19 mouse cellular contexts compared by ENCODE assay signal in the genomic region with DNA sequence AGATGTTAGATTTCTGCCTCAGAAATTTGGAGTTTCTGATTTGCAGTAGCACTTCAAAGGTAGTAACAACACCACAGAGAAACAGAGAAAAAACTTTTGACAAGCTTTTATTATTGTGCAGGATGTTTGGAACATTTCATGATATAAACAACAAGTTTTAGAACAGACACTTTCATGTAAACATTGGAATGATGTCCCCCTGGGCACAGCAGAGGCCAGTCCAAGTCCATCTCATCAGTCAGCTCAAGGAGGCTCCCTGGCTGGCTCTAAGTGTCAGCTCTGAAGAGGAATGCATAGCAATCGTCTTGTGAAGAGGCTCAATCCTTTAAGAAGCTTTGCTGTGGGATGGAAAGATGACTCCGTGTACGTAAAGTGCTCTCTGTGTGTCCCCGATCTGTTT.
"Had no signal": no experiment of that assay in that cellular context is flagged by ENCODE, and none has a peak within 500 bp of the region (broad histone marks: within the 10 kb centered on the region; RNA-seq: fewer than 3 reads in every experiment).

No protein-coding gene starts in this region.

- H3K27ac ChIP-seq: hindbrain, embryonic 15.5 days; left cerebral cortex, adult 2 months; liver, embryonic 13.5 days; midbrain, embryonic 10.5 days; midbrain, embryonic 15.5 days; neural tube, embryonic 12.5 days; neural tube, embryonic 15.5 days; stomach, postnatal 0 days had no signal

- ATAC-seq: intestine, postnatal 0 days; midbrain, embryonic 15.5 days had no signal

- H3K36me3 ChIP-seq: hindbrain, embryonic 15.5 days; liver, embryonic 13.5 days; midbrain, embryonic 10.5 days; midbrain, embryonic 15.5 days; neural tube, embryonic 12.5 days; neural tube, embryonic 15.5 days had no signal

- H3K4me3 ChIP-seq: hindbrain, embryonic 15.5 days; left cerebral cortex, adult 2 months; liver, embryonic 13.5 days; megakaryocyte, embryonic 14.5 days; midbrain, embryonic 10.5 days; midbrain, embryonic 15.5 days; neural tube, embryonic 12.5 days; neural tube, embryonic 15.5 days had no signal

- H3K4me1 ChIP-seq: liver, embryonic 13.5 days; megakaryocyte, embryonic 14.5 days; neural tube, embryonic 12.5 days had no signal

- H3K9ac ChIP-seq: hindbrain, embryonic 15.5 days; liver, embryonic 13.5 days; midbrain, embryonic 15.5 days; neural tube, embryonic 12.5 days; neural tube, embryonic 15.5 days had no signal

- H3K4me2 ChIP-seq: hindbrain, embryonic 15.5 days; liver, embryonic 13.5 days; midbrain, embryonic 15.5 days; neural tube, embryonic 12.5 days; neural tube, embryonic 15.5 days had no signal

- H3K27me3 ChIP-seq: hindbrain, embryonic 15.5 days; liver, embryonic 13.5 days; megakaryocyte, embryonic 14.5 days; midbrain, embryonic 15.5 days; neural tube, embryonic 12.5 days; neural tube, embryonic 15.5 days had no signal

- H3K9me3 ChIP-seq: hindbrain, embryonic 15.5 days; liver, embryonic 13.5 days; midbrain, embryonic 10.5 days; midbrain, embryonic 15.5 days; neural tube, embryonic 12.5 days; neural tube, embryonic 15.5 days had no signal

- DNase-seq: kidney, adult 2 months; kidney, postnatal 10 days; kidney, postnatal 36 days; liver, embryonic 13.5 days; right cerebral cortex, adult 18-20 months; right cerebral cortex, postnatal 14 days; right cerebral cortex, postnatal 4 days; thymus, adult 2 months; thymus, postnatal 14 days; thymus, postnatal 4 days had no signal
